Mouse (Mus musculus) cortical plate, adult 2 months (tissue): ENCODE measurements at regions not wholly inside any gene's neighbourhood (a gene's known extent, or its start where the extent isn't known, plus 50 kb on each side); places are given as distances from the start of the nearest gene placed in this dataset.

Experiments
- CTCF ChIP-seq: fragments of 200-500 bp; IDR thresholded peaks from 2 replicates; pipeline ENCODE4 v1.5.1; 2011; ENCODE audit warnings: mild to moderate bottlenecking, control low read depth, low read length; ENCODE audit not compliant: insufficient read depth; ENCODE audit errors: extremely low read depth
- POLR2A ChIP-seq: fragments of 200-500 bp; IDR thresholded peaks from 2 replicates; pipeline ENCODE4 v1.6.1; 2011; ENCODE audit warnings: mild to moderate bottlenecking, low read length, control low read depth; ENCODE audit not compliant: insufficient read depth; ENCODE audit errors: extremely low read depth

GRCm38 (mm10) chr3:34783398-34783797 is 133.2 kb downstream of the Sox2 start:
- TF ChIP-seq CTCF, result no peak
- TF ChIP-seq POLR2A, result no peak
